Mouse (Mus musculus) common myeloid progenitor, adult 5-6 weeks (primary cell): ENCODE measurements at regions not wholly inside any gene's neighbourhood (a gene's known extent, or its start where the extent isn't known, plus 50 kb on each side); places are given as distances from the start of the nearest gene placed in this dataset.

ENCODE experiments used
- ATAC-seq: replicated peaks from 2 replicates; pipeline ENCODE4 v1.8.0; 2016; ENCODE audit warnings: low read depth, mild to moderate bottlenecking, moderate TSS enrichment, inconsistent platforms; ENCODE audit not compliant: poor library complexity, severe bottlenecking

- ATAC-seq = no peak
Observed at GRCm38 (mm10) chr2:179064616-179065015, 377.6 kb upstream of the Cdh4 start.

- ATAC-seq = no peak
Observed at GRCm38 (mm10) chr2:179069520-179069919, 372.7 kb upstream of the Cdh4 start.

DNA sequence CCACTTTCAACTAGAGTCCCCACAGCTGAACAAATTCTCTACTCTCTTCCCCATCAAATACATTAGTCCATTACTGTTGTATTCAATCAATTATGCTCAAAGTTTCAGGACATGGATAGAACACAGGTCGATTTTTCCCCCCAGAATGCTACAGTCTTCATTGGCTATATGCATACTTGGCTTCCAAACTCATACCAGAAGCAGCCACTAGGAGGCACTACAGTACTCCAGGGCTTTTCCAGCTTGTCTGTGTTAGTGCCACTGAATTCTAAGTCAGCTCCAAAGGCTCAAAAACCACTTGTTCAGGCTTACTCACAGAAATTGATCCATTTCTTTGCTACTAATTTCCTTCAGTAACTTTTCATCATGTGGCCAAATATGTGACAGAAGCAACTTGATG lies 371.9 kb upstream of the Cdh4 start:
- ATAC-seq = peak; percentile 79

DNA sequence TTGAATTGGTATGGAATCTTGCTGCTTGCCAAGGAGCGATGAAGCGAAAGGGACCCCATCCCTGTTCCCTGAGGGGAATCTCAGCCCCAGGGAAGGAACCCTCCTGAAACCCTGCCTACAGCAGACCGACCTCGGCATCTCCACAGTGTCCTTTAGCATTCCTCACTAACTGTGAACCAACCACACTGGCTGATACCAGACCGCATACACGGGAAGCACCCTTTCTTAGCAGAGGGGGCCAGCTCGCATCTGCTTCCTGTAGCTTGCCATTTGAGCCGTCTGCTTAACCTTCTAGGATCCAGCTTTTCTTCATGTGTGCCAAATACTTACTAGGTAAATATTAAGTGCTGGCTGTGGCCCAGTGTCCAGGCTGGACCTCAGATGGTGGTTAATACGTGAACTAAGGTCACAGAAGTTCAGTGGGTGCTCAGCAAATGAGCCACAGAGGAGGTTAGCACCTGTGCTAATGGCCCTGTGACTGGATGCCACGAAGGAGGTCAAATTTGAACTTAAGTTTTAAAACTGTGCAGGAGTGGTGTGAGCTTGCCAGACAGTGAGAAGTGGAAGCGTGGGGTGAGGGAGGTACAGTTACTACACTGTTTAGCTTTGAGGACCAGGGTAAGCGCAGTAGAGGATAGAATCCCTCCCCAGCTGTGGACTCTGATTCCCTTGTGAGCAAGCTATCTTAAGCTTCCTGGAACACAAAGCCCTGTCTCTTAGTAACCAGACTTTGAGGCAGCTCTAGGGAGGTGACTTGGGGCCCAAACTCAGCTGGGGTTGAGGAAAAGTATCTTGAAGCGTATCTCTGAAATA lies 361.6 kb upstream of the Cdh4 start:
- ATAC-seq = peak; percentile 92

- no peak for ATAC-seq
Observed at GRCm38 (mm10) chr2:179086915-179087314, 355.3 kb upstream of the Cdh4 start.

DNA sequence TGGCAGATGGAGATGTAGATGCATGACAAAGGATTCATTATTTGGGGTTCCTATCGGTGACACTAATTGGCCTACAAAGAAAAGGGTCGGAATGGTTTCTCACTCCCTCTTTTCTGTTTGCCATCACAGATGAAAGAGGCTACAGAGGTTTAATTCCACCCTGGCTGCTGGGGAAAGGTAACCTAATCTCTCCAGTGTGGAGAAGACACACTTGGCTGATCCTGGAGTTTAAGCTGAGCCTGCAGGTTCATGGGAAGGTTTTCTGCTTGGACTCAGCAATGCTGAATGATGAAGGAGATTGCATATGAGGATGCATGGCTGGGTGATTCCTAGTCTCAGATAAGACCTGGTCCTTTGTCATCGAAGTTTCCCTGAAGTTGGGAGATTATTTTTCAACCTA lies 350.8 kb upstream of the Cdh4 start:
- ATAC-seq = no peak

- no peak for ATAC-seq
Observed at GRCm38 (mm10) chr2:179093996-179094395, 348.2 kb upstream of the Cdh4 start.

GRCm38 (mm10) chr2:179095981-179096380 lies 346.2 kb upstream of the Cdh4 start:
- no peak for ATAC-seq

- no peak for ATAC-seq
Observed at GRCm38 (mm10) chr2:179096861-179097260, 345.4 kb upstream of the Cdh4 start.

DNA sequence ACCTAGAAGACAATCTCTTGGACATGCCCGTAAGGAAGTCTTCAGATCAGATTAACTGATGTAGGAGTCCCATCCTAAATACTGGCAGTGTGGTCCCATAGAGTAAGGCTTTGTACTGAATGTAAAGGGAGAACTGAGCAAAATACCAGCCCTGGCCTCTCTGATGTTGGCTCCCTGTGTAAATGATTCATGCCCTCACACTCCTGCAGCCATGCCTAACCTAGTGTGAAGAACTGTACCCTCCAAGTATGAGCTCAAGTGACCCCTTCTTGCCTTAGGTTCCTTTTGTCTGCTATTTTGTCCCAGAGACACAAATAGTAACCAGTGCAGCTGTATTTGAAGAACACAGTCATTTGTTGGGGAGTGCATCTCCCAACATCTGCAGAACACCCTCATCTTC lies 342.4 kb upstream of the Cdh4 start:
- no peak for ATAC-seq

- no peak for ATAC-seq
Observed at GRCm38 (mm10) chr2:179103114-179103513, 339.1 kb upstream of the Cdh4 start.

DNA sequence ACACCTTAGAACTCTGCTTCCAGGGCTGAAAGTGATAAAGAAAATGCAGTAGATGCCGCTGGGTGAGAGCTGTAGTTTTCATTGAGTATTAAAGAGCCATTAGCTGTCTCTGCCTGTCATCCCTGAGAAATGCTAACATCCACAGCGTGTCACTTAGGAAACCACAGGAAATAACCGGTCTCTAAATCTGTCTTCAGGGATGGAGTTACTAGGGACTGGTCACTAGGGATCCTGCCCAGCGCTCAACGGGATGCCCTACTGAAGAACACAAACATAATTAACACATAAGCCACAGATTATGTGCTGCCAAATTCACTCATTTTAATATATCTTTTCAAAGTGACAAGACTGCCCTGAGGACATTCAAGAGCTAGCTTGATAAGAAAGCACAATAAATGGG lies 329.3 kb upstream of the Cdh4 start:
- no peak for ATAC-seq

DNA sequence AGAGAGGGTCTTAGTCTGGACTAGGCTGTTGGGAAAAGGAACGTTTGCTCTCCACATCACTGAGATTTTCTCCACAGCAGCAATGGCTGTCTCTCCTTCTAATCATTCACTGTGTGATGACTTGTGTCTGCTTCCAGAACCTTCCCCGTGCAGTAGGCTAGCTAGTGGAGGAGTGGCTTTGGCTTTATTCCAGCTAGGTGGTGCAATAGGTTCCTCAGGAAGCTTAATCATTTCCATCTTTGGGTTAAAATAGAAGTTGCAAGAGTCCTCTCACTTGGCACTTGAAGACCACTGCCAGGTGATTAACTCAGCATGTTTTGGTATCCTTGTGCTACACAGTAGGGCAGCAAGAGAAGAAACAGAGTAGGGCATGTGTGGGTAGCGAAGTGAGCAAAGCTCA lies 314.2 kb upstream of the Cdh4 start:
- peak; percentile 58 for ATAC-seq

GRCm38 (mm10) chr2:179128432-179128831 lies 313.8 kb upstream of the Cdh4 start:
- ATAC-seq = peak; percentile 94

DNA sequence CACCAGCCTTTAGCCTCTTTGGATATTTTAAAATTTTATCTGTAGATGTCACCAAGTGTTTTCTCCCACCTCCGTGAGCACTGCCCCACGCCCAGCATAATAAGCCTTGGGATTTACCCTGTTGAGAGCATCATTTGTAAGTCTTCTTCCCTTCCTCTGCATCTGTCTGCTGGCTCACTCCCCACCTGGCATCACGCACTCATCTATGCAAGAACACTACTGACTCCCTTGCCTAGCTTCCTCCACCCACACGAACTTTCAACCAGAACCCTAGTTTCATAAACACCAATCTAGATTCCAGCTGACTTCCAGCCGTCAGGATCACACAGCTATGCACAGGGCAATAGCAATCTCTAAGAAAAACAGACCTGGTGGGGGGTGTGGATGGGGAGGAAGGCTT lies 311.2 kb upstream of the Cdh4 start:
- ATAC-seq = no peak

DNA sequence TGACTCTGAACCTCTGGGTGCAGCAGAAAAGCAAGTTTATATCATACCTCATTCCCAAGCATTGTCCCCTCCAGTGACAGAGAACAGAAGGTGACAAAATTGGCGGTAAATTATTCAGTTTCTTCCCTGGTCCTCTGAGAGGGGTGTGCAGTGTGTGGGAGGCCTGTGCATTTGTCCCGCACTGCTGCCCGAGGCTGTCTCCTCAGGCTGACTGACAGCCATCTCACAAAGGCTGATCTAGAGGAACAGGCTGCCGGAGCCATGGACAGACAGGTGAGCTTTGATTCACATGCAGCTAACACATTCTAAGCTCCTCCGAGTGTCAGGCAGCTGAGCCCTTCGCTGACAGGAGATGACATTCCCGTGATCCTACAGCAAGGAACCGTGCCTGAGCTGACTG lies 299.9 kb upstream of the Cdh4 start:
- no peak for ATAC-seq

GRCm38 (mm10) chr2:179145726-179146125 lies 296.5 kb upstream of the Cdh4 start:
- ATAC-seq = no peak

DNA sequence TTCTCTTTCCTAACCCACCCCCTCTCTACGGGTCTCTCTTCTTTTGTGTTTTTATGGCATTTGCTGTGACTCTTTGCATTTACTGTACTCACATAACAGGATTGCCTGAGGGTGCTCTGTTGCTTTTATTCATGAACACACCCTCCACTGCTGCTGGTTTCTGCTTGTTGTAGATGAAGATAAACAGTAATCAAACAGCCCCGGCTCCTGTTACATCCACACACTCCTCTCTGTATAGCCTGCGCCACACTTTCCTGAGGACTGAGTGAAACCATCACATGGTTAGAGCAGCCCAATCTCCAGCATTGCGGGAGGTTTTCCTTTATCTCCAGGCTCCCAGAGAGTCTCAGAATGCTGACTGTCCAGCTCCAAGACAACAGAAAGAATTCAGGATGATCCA lies 296.0 kb upstream of the Cdh4 start:
- ATAC-seq = no peak

- no peak for ATAC-seq
Observed at GRCm38 (mm10) chr2:179148194-179148593, 294.0 kb upstream of the Cdh4 start.

DNA sequence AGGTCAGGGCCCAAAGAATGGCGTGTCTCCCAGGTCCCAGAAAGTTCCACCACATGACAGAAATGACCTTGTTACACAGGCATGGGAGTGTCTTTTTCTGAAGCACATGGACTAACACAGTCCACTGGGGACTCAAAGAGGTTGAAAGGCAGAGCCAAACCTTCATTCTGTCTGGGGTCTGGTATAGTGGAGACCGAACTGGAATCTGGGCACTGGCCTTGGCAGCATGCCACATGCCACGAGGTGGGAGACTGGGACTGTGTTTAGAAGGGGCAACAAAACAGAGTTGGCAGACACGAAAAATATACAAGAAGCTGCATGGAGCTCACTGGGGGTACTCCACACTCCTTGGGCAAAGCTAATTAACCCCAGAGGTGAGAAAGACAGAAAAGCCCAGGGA lies 293.6 kb upstream of the Cdh4 start:
- no peak for ATAC-seq

DNA sequence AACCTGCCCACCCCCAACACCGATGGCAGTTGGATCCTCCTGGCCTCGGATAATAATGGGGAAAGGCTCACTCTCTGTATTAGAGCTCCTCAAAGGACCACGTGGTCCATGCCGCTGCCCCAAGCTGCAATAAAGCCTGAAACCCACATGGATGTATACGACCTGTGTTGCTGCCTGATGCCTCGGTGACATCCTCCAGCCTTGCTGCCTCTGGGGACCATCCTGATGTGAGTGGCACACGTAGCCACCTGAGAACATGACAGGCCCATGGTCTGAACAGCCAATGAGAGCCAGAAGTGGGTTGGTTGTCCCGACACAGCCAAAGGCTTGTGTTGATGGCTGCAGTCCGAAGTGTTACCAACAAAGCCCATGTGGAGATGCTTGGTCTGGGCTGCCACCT lies 283.4 kb upstream of the Cdh4 start:
- no peak for ATAC-seq

- no peak for ATAC-seq
Observed at GRCm38 (mm10) chr2:179163116-179163515, 279.1 kb upstream of the Cdh4 start.
